Mouse (Mus musculus): ENCODE results near the gene Fam25c. TPM values are rescaled to one million over a fixed set of nuclear protein-coding genes. Genes with fewer than 3 reads are reported as not detected.

Fam25c gene
- polyA plus RNA-seq, 1 experiment from 2014 or later, result not detected

DNA sequence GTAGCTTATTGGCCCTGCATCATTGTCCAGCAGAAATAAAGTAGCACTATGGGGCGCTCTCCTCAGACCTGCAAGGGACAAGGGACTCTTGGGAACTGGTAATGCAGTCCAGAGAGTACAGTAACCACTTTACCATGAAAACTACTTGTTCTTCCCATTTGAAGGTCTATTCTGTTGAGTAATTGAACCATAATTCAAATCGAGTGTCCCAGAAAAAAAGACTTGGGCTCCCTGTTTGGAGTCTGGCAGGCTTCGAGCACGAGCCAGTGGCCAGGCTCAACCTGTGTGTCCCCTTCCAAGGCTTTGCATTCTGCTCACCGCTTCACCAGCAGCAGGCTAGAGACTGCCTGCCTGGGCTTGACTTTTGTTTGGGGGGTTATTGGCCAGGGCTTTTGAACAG, 10.9 kb downstream of the Fam25c start:
- no peak overlapping the region for H3K4me3 ChIP-seq (replicated peaks)
- no peaks in the 10 kb centered on the region for H3K4me1 ChIP-seq
- no peak overlapping the region for H3K9ac ChIP-seq
- no peaks in the 10 kb centered on the region for H3K9me3 ChIP-seq
- peaks cover 42% of the 10 kb centered on the region for H3K36me3 ChIP-seq (replicated peaks)
- no peak overlapping the region for H3K27ac ChIP-seq
- ATAC-seq (ENCODE audit: low FRiP score), result no peak
- no peaks in the 10 kb centered on the region for H3K27me3 ChIP-seq
- 87% methylated on average over 5 of the region's 5 CpGs for WGBS
- no peak overlapping the region for H3K4me2 ChIP-seq

DNA sequence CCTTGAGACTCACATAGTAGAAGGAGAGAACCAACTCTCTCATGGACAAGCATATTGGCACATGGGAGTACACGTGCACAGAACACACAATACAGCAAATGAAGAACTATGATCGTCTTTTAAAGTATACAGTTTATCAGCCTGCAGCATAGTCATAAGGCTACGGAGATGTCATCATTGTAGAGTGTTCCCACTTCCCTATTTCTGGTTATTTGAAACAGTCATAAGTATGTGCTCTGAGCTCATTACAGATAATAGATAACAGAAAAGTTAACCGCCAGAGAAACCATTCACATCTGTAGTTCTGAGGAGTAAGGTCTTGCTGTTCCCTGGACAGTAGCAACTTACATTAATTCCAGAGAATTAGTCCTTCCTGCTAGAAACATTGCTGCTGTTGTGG, 12.2 kb downstream of the Fam25c start:
- no peak for ATAC-seq (ENCODE audit: low FRiP score)
- 91% methylated on average over 4 of the region's 4 CpGs for WGBS
- H3K36me3 ChIP-seq (replicated peaks), result peaks cover 54% of the 10 kb centered on the region
- no peak overlapping the region for H3K4me3 ChIP-seq (replicated peaks)
- no peaks in the 10 kb centered on the region for H3K9me3 ChIP-seq
- no peak overlapping the region for H3K27ac ChIP-seq
- no peak overlapping the region for H3K9ac ChIP-seq
- H3K4me1 ChIP-seq, result no peaks in the 10 kb centered on the region
- H3K4me2 ChIP-seq, result no peak overlapping the region
- no peaks in the 10 kb centered on the region for H3K27me3 ChIP-seq

DNA sequence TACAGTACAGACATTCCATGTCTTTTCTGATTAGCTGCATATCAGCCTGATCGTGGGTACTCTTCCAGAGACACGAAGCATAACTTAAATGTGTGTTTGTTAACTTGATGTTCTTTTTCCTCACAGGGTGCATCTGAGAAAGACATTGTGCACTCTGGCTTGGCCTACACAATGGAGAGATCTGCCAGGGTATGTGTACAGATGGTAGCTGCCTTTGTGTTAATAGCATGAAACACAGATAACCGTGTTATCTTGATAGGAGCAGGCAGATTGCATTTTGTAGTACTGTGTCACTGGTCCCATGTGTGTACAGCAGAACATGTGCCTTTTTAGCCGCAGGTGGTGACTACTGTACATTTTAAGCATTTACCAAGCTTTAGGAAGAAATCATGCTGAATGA, 13.2 kb downstream of the Fam25c start:
- Histone ChIP-seq H3K9ac (no peak overlapping the region), H3K4me1 (no peaks in the 10 kb centered on the region), H3K27me3 (no peaks in the 10 kb centered on the region), H3K36me3 (replicated peaks) (peaks cover 65% of the 10 kb centered on the region), H3K4me3 (replicated peaks) (no peak overlapping the region), H3K9me3 (no peaks in the 10 kb centered on the region), H3K4me2 (no peak overlapping the region), H3K27ac (no peak overlapping the region)
- no peak for ATAC-seq (ENCODE audit: low FRiP score)
- WGBS, result 92% methylated on average over 4 of the region's 4 CpGs

DNA sequence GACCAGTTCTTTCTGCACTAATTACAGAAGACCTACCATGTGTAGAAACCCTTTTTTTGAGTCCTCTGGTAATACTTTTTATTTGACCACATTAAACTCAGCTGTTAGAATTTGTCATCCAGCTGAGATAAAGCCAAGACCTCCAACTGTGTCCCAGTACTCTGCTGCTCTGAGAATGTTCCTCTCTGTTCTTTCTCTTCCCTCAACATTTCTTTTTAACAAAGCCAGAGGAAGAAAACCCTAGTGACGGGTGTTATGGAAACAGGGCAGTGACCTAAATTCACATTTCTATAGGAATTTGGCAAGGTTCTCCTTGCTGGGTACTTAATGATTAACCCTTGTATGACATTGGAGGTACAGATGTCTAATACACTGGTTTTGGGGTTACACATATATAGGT, 15.8 kb downstream of the Fam25c start:
- H3K27me3 ChIP-seq, result no peaks in the 10 kb centered on the region
- H3K9me3 ChIP-seq, result no peaks in the 10 kb centered on the region
- peaks cover 86% of the 10 kb centered on the region for H3K36me3 ChIP-seq (replicated peaks)
- WGBS, result 48% methylated on average over 1 of the region's 1 CpGs
- H3K4me2 ChIP-seq, result no peak overlapping the region
- no peak overlapping the region for H3K27ac ChIP-seq
- no peaks in the 10 kb centered on the region for H3K4me1 ChIP-seq
- H3K9ac ChIP-seq, result no peak overlapping the region
- no peak for ATAC-seq (ENCODE audit: low FRiP score)
- H3K4me3 ChIP-seq (replicated peaks), result no peak overlapping the region

DNA sequence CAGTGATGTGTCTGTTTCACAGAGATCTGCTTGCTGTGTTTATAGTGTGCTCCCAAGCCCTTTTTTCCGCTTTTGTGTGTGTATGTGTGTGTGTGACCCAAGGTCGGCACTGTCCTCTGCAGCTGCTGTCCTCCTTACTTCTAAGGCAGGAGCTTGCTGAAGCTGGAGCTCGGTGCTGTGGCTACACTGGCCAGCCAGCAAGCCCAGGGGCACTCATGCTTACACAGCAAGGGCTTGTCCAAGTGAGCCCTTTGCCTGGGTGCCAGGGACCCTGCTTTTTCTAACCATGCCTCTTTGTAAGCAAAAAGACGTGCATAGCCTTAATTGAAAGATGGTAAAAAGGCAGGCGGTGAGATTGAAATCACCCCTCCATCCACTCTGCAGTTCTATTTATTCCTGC, 22.8 kb downstream of the Fam25c start:
- 88% methylated on average over 5 of the region's 5 CpGs for WGBS
- Histone ChIP-seq H3K9ac (no peak overlapping the region), H3K36me3 (replicated peaks) (peaks cover 73% of the 10 kb centered on the region), H3K9me3 (no peaks in the 10 kb centered on the region), H3K4me3 (replicated peaks) (no peak overlapping the region), H3K4me2 (no peak overlapping the region), H3K27me3 (no peaks in the 10 kb centered on the region), H3K27ac (no peak overlapping the region), H3K4me1 (no peaks in the 10 kb centered on the region)
- no peak for ATAC-seq (ENCODE audit: low FRiP score)

DNA sequence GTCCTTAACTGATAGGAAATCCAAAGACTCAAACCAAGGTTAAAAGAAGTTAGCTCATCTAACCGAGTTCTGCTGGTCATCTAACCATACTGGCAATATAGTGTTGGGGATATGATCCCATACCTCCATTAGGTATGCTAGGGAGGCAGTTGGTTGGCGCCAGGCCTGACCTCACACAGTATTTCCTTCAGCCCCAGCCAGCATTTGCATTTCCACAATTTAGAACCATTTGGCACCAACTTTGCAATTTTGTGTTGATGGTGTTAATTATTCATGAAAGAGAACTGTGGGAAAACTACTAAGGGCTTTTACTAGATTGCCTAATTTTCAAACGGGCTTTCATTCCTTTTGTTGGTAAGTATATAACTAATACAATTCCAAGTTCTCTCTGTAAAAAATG, 23.3 kb downstream of the Fam25c start:
- H3K27ac ChIP-seq, result no peak overlapping the region
- no peaks in the 10 kb centered on the region for H3K9me3 ChIP-seq
- peaks cover 67% of the 10 kb centered on the region for H3K36me3 ChIP-seq (replicated peaks)
- no peaks in the 10 kb centered on the region for H3K4me1 ChIP-seq
- H3K9ac ChIP-seq, result no peak overlapping the region
- ATAC-seq (ENCODE audit: low FRiP score), result no peak
- no peak overlapping the region for H3K4me2 ChIP-seq
- H3K4me3 ChIP-seq (replicated peaks), result no peak overlapping the region
- WGBS, result 80% methylated on average over 3 of the region's 3 CpGs
- no peaks in the 10 kb centered on the region for H3K27me3 ChIP-seq

DNA sequence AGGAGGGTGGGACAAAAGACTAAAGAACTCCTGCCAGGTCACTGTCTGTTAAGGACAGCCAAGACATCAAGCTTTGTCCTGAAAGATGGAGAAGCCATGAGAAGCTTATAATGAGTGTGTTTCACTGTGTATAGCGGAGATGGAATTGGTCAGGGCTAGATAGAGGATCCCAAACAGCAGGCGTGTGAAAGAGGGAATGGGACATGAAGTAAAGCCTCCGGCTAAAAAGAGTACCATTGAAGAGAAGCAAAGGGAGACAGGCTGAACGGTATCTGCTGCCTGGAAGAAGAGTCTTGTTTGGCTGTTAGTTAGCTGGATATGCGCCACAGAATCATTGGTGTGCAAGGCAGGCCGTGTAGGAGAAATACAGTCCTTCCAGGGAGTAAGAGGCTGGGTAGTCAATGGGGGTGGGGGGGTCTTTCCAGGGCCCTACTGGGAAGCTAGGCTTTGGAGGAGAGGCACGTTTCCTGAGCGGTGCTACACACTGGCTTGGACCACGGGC, 24.5 kb downstream of the Fam25c start:
- ATAC-seq (ENCODE audit: low FRiP score), result no peak
- Histone ChIP-seq H3K36me3 (replicated peaks) (peaks cover 55% of the 10 kb centered on the region), H3K27ac (no peak overlapping the region), H3K9ac (no peak overlapping the region), H3K27me3 (no peaks in the 10 kb centered on the region), H3K4me2 (no peak overlapping the region), H3K4me1 (no peaks in the 10 kb centered on the region), H3K4me3 (replicated peaks) (no peak overlapping the region), H3K9me3 (no peaks in the 10 kb centered on the region)
- WGBS, result 88% methylated on average over 9 of the region's 9 CpGs

DNA sequence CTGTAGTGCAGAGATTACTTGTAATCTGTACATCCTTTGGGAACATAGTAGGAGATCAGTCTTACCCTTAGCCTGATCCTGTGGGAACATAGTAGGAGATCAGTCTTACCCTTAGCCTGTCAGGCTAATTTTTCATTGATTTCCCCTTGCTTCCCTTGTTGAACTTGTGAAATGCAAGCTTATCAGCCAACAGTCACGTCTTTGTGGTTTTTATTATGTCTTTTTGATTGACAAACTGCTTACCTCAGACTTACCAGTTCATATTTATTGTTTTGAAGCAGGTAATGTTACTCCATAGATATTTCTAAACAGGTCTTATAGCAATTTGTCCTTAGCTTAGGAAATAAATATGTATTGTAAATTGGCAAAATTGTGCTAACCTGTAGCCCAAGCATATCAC, 27.6 kb downstream of the Fam25c start:
- 85% methylated on average over 1 of the region's 1 CpGs for WGBS
- ATAC-seq (ENCODE audit: low FRiP score), result no peak

DNA sequence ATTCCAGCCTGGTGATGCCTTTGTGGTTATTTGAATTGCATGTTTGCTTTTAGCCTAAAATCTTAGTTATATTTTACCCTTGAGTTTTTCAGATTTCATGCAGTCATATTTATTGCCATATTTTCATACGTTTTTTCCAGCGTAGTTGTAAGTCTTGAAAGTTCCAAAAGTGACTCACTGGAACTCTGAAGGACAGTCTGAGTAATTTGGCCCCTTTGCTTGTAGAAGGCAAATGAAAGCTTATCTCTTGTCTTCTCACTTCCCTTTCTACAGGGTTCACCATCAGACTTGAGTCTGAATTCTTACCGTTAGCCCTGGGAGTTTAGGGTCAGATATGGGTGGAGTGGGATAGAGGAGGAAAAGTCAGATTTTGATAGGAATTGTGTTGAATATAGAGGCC, 28.6 kb downstream of the Fam25c start:
- peaks cover 46% of the 10 kb centered on the region for H3K36me3 ChIP-seq (replicated peaks)
- no peaks in the 10 kb centered on the region for H3K9me3 ChIP-seq

More for the DNA sequence above, 27.6 kb downstream of the Fam25c start:
- Histone ChIP-seq H3K4me1 (no peaks in the 10 kb centered on the region), H3K9ac (no peak overlapping the region), H3K36me3 (replicated peaks) (peaks cover 51% of the 10 kb centered on the region), H3K4me3 (replicated peaks) (no peak overlapping the region), H3K9me3 (no peaks in the 10 kb centered on the region), H3K4me2 (no peak overlapping the region), H3K27me3 (no peaks in the 10 kb centered on the region), H3K27ac (no peak overlapping the region)

DNA sequence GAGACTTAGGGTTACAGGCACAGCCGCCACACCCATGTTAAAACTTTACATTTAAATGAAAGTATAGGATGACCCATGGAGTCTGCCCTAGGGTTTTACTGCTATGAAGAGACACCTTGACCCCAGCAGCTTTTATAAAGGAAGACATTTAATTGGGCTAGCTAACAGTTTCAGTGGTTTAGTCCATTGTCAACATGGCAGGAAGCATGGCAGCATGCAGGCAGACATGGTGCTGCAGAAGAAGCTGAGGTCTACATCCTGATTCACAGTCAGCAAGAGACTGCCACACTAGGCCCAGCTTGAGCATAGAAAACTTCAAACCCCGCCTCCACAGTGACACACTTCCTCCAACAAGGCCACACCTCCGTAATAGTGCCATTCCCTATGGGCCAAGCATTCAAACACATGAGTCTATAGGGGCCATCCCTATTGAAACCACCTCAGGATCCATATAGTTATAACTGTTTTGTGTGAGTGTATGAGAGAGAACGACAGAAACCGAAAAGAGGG, 31.6 kb downstream of the Fam25c start:
- Histone ChIP-seq H3K27me3 (no peaks in the 10 kb centered on the region), H3K36me3 (replicated peaks) (peaks cover 30% of the 10 kb centered on the region), H3K9me3 (no peaks in the 10 kb centered on the region), H3K4me2 (no peak overlapping the region), H3K27ac (no peak overlapping the region), H3K4me3 (replicated peaks) (no peak overlapping the region), H3K9ac (no peak overlapping the region), H3K4me1 (no peaks in the 10 kb centered on the region)
- WGBS, result 93% methylated on average over 5 of the region's 5 CpGs
- no peak for ATAC-seq (ENCODE audit: low FRiP score)

More for the DNA sequence above, 28.6 kb downstream of the Fam25c start:
- no peak for ATAC-seq (ENCODE audit: low FRiP score)
- no peak overlapping the region for H3K27ac ChIP-seq
- no peak overlapping the region for H3K9ac ChIP-seq
- WGBS, result 91% methylated on average over 3 of the region's 3 CpGs
- H3K27me3 ChIP-seq, result no peaks in the 10 kb centered on the region
- no peaks in the 10 kb centered on the region for H3K4me1 ChIP-seq
- H3K4me2 ChIP-seq, result no peak overlapping the region
- H3K4me3 ChIP-seq (replicated peaks), result no peak overlapping the region

DNA sequence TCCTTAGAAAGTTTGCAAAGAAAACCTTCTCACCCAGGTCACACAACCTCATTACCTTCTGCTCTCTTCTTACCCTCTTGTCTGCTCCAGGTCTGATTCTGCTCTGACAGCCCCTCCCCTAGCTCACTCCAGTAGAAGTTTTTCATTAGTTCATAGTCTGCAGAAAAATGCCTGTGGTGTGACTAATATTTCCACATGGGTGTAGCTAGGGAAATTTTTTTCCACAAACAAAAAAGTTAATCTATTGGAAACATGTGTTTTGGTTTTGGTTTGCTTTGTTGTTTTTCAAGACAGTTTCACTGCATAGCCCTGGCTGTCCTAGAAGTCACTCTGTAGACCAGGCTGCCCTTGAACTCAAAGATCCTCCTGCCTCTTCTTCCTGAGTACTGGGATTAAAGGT, 37.1 kb downstream of the Fam25c start:
- no peaks in the 10 kb centered on the region for H3K27me3 ChIP-seq
- H3K36me3 ChIP-seq (replicated peaks), result peaks cover 18% of the 10 kb centered on the region
- no peak overlapping the region for H3K4me3 ChIP-seq (replicated peaks)
- no peak for ATAC-seq (ENCODE audit: low FRiP score)
- H3K4me1 ChIP-seq, result peaks cover 16% of the 10 kb centered on the region
- no peak overlapping the region for H3K4me2 ChIP-seq
- no peak overlapping the region for H3K27ac ChIP-seq
- no peaks in the 10 kb centered on the region for H3K9me3 ChIP-seq
- no peak overlapping the region for H3K9ac ChIP-seq

DNA sequence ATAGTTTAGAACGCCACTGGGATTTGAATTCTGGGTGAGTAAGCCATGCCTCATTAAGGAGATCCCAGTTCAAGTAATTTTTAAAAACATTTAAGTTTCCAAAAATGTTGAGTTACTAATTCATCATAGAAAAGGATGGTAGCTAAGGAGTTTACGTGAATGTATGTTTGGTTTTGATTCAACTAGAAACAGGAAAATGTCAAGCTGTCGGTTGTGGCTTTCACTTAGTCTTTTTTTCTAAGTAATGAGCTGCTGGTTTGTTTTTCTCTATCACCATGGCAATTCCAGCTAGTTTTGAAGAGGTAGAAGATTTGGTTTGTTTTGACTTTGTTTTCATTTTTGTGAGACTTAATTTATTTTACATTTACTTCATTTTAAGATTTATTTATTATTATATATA, 37.8 kb downstream of the Fam25c start:
- H3K27ac ChIP-seq, result no peak overlapping the region
- H3K4me2 ChIP-seq, result no peak overlapping the region
- H3K27me3 ChIP-seq, result no peaks in the 10 kb centered on the region
- peaks cover 22% of the 10 kb centered on the region for H3K4me1 ChIP-seq
- no peak overlapping the region for H3K4me3 ChIP-seq (replicated peaks)
- no peak for ATAC-seq (ENCODE audit: low FRiP score)
- H3K36me3 ChIP-seq (replicated peaks), result peaks cover 16% of the 10 kb centered on the region
- H3K9ac ChIP-seq, result no peak overlapping the region
- H3K9me3 ChIP-seq, result no peaks in the 10 kb centered on the region
- WGBS, result 90% methylated on average over 3 of the region's 3 CpGs

DNA sequence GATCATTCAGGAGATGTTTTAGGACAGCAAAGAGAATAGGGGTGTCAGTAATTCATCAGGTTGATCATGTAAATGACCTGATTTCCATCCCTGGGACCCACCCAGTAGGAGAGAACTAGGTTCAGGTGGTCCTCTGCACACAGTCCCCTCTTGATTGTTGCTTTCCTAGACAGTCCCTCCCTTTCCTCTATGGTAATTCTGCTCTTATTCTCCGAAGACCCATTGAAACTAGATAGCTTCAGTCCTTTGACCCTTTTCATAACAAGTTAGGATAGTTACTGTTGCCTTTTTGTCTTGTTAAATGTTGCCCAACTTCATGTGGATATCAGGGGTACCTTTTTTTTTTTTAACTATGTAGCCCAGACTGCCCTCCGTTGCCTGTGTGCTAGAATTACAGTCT, 38.9 kb downstream of the Fam25c start:
- no peak for ATAC-seq (ENCODE audit: low FRiP score)
- Histone ChIP-seq H3K27ac (no peak overlapping the region), H3K4me2 (no peak overlapping the region), H3K4me3 (replicated peaks) (no peak overlapping the region), H3K27me3 (no peaks in the 10 kb centered on the region), H3K9me3 (no peaks in the 10 kb centered on the region), H3K9ac (no peak overlapping the region), H3K4me1 (peaks cover 30% of the 10 kb centered on the region), H3K36me3 (replicated peaks) (peaks cover 14% of the 10 kb centered on the region; the same call in 1 of the 2 replicates)
- 92% methylated on average over 2 of the region's 2 CpGs for WGBS
